16 mouse cellular contexts compared by ENCODE assay signal in genomic region chr15:30322543-30322942, GRCm38 (mm10).
"Had no signal": no experiment of that assay in that cellular context is flagged by ENCODE, and none has a peak within 500 bp of the region (broad histone marks: within the 10 kb centered on the region; RNA-seq: fewer than 3 reads in every experiment).

No protein-coding gene starts in this region.

- H3K27ac ChIP-seq: neural tube, embryonic 13.5 days; neural tube, embryonic 15.5 days; stomach, embryonic 15.5 days; stomach, postnatal 0 days had no signal

- DNase-seq: retina, postnatal 1 day; right cerebral cortex, adult 18-20 months; right cerebral cortex, postnatal 14 days; right cerebral cortex, postnatal 25 days; right cerebral cortex, postnatal 4 days; spleen, adult 18-20 months; thymus, adult 18-20 months; thymus, adult 2 months; thymus, postnatal 14 days; thymus, postnatal 25 days; thymus, postnatal 36 days; thymus, postnatal 4 days had no signal

- H3K4me3 ChIP-seq: neural tube, embryonic 13.5 days; neural tube, embryonic 15.5 days; stomach, embryonic 15.5 days had no signal

- H3K27me3 ChIP-seq: neural tube, embryonic 13.5 days; neural tube, embryonic 15.5 days; stomach, embryonic 15.5 days had no signal

- H3K9me3 ChIP-seq: neural tube, embryonic 13.5 days; neural tube, embryonic 15.5 days; stomach, embryonic 15.5 days had no signal

- H3K36me3 ChIP-seq: neural tube, embryonic 13.5 days; neural tube, embryonic 15.5 days; stomach, embryonic 15.5 days had no signal

- H3K4me2 ChIP-seq: neural tube, embryonic 13.5 days; neural tube, embryonic 15.5 days; stomach, embryonic 15.5 days had no signal

- H3K4me1 ChIP-seq: neural tube, embryonic 13.5 days; neural tube, embryonic 15.5 days; stomach, embryonic 15.5 days had no signal

- H3K9ac ChIP-seq: neural tube, embryonic 13.5 days; neural tube, embryonic 15.5 days; stomach, embryonic 15.5 days had no signal
